Mouse (Mus musculus): ENCODE results near the gene 4933405L10Rik. TPM values are rescaled to one million over a fixed set of nuclear protein-coding genes. Genes with fewer than 3 reads are reported as not detected.

Gene 4933405L10Rik
- total and polyA plus RNA-seq, 3 experiments = 0.25 TPM; not detected in 2

- Histone ChIP-seq H3K4me2 (ENCODE audit: insufficient read depth, low read depth, poor library complexity, severe bottlenecking) (peak overlapping the region; percentile 68), H3K36me3 (replicated peaks in 1 of 2; ENCODE audit: control insufficient read depth in 1 of 2, insufficient read depth in 1 of 2, low read length in 1 of 2) (peaks cover 0 to 2% of the 10 kb centered on the region in 2 experiments), H3K4me3 (replicated peaks in 1 of 3; ENCODE audit: low read depth in 2 of 3, low read length in 2 of 3, poor library complexity in 1 of 3) (peak overlapping the region; percentile 51 to 93 (median 83)), H3K27ac (ENCODE audit: insufficient read depth, low read depth) (no peak overlapping the region), H3K9ac (ENCODE audit: insufficient read depth, low read depth) (peak overlapping the region; percentile 56), H3K79me2 (replicated peaks; ENCODE audit: control insufficient read depth, extremely low read depth, insufficient read depth, poor library complexity, severe bottlenecking) (no peaks in the 10 kb centered on the region), H3K9me3 (replicated peaks; ENCODE audit: low read length) (no peaks in the 10 kb centered on the region), H3K27me3 (replicated peaks) (no peaks in the 10 kb centered on the region), H3K4me1 (ENCODE audit: control insufficient read depth in 1 of 2, insufficient read depth in 2 of 2) (peaks cover 0 to 13% of the 10 kb centered on the region in 2 experiments; a peak in 2 of 4 replicates)
- no peak for DNase-seq (ENCODE audit: extremely low read depth)
- TF ChIP-seq TBP (conservative IDR thresholded peaks at IDR 0.05; ENCODE audit: low read depth, low read length) (no peak), GABPA (IDR thresholded peaks at IDR 0.05; ENCODE audit: insufficient replicate concordance, low read depth, low read length) (no peak), NELFE (IDR thresholded peaks at IDR 0.05; ENCODE audit: low read depth, low read length) (no peak), MAZ (IDR thresholded peaks at IDR 0.05; ENCODE audit: low read depth, low read length) (no peak), IRF4 (IDR thresholded peaks at IDR 0.05; ENCODE audit: low read depth, low read length) (no peak)
- in situ Hi-C loops (cut with MboI; ENCODE audit: low pct_ligation_motif_present, low pct_unique_long_range_greater_than_20kb, low sequenced_read_pairs) (no loop called here), dilution Hi-C loops (cut with MboI; ENCODE audit: extremely low pct_ligation_motif_present, extremely low pct_unique_long_range_greater_than_20kb, low sequenced_read_pairs) (no loop called here)
Observed at GRCm38 (mm10) chr8:105757796-105758276, 50.4 kb downstream of the 4933405L10Rik start.

- TF ChIP-seq POLR2AphosphoS2 (IDR thresholded peaks at IDR 0.05; ENCODE audit: low read depth, low read length) (no peak), POLR2A (IDR thresholded peaks at IDR 0.05; ENCODE audit: low read depth, low read length) (peak; percentile 76), CHD1 (IDR thresholded peaks at IDR 0.05; ENCODE audit: low read depth, low read length) (peak; percentile 16; the same call in 1 of the 2 replicates), MAZ (IDR thresholded peaks at IDR 0.05; ENCODE audit: low read depth, low read length) (0 out of 2 replicates have a peak, but pooled peaks have one; percentile 37), NELFE (IDR thresholded peaks at IDR 0.05; ENCODE audit: low read depth, low read length) (peak; percentile 77), TBP (conservative IDR thresholded peaks at IDR 0.05; ENCODE audit: low read depth, low read length) (peak; percentile 57; the same call in 1 of the 2 replicates), ZMIZ1 (IDR thresholded peaks at IDR 0.05; ENCODE audit: low read depth, low read length) (peak; percentile 27; the same call in 1 of the 2 replicates), KAT2A (IDR thresholded peaks at IDR 0.05; ENCODE audit: insufficient replicate concordance, low read length) (no peak), MAX (IDR thresholded peaks at IDR 0.05; ENCODE audit: low read length) (peak; percentile 42; the same call in 1 of the 2 replicates), RCOR1 (conservative IDR thresholded peaks at IDR 0.05; ENCODE audit: low read depth, low read length) (no peak), CHD2 (IDR thresholded peaks at IDR 0.05; ENCODE audit: low read length) (0 out of 2 replicates have a peak, but pooled peaks have one; percentile 11), SMC3 (IDR thresholded peaks at IDR 0.05; ENCODE audit: low read depth, low read length) (no peak), MXI1 (IDR thresholded peaks at IDR 0.05; ENCODE audit: low read depth, low read length) (peak; percentile 92), ELF1 (IDR thresholded peaks at IDR 0.05; ENCODE audit: low read depth, low read length) (peak; percentile 17; the same call in 1 of the 2 replicates), BHLHE40 (IDR thresholded peaks at IDR 0.05; ENCODE audit: low read depth, low read length) (no peak), ZNF384 (IDR thresholded peaks at IDR 0.05; ENCODE audit: low read depth, low read length) (peak; percentile 78), ETS1 (conservative IDR thresholded peaks at IDR 0.05; ENCODE audit: low read depth, low read length) (no peak), IRF4 (IDR thresholded peaks at IDR 0.05; ENCODE audit: low read depth, low read length) (peak; percentile 41; the same call in 1 of the 2 replicates), E2F4 (IDR thresholded peaks at IDR 0.05; ENCODE audit: insufficient replicate concordance, low read depth, low read length) (no peak), SIN3A (IDR thresholded peaks at IDR 0.05; ENCODE audit: low read length) (peak; percentile 71), NRF1 (IDR thresholded peaks at IDR 0.05; ENCODE audit: low read depth, low read length) (peak; percentile 99), ZKSCAN1 (IDR thresholded peaks at IDR 0.05; ENCODE audit: borderline replicate concordance, low read depth, low read length) (no peak), HCFC1 (IDR thresholded peaks at IDR 0.05; ENCODE audit: low read depth, low read length) (peak; percentile 20; the same call in 1 of the 2 replicates)
- Histone ChIP-seq H3K27me3 (replicated peaks) (no peaks in the 10 kb centered on the region), H3K36me3 (replicated peaks in 1 of 2; ENCODE audit: control insufficient read depth in 1 of 2, insufficient read depth in 1 of 2, low read length in 1 of 2) (peaks cover 0 to 2% of the 10 kb centered on the region in 2 experiments), H3K4me2 (ENCODE audit: insufficient read depth, low read depth, poor library complexity, severe bottlenecking) (peak within 1 kb of the TSS; percentile 94), H3K9me3 (replicated peaks; ENCODE audit: low read length) (no peaks in the 10 kb centered on the region), H3K4me1 (ENCODE audit: control insufficient read depth in 1 of 2, insufficient read depth in 2 of 2) (peaks cover 0 to 13% of the 10 kb centered on the region in 2 experiments; a peak in 2 of 4 replicates), H3K79me2 (replicated peaks; ENCODE audit: control insufficient read depth, extremely low read depth, insufficient read depth, poor library complexity, severe bottlenecking) (no peaks in the 10 kb centered on the region), H3K4me3 (replicated peaks in 1 of 3; ENCODE audit: low read depth in 2 of 3, low read length in 2 of 3, poor library complexity in 1 of 3) (peak within 1 kb of the TSS; percentile 51 to 93 (median 83)), H3K9ac (ENCODE audit: insufficient read depth, low read depth) (peak within 1 kb of the TSS; percentile 56), H3K27ac (ENCODE audit: insufficient read depth, low read depth) (no peak within 1 kb of the TSS)
- dilution Hi-C loops (cut with MboI; ENCODE audit: extremely low pct_ligation_motif_present, extremely low pct_unique_long_range_greater_than_20kb, low sequenced_read_pairs) (no loop called here), in situ Hi-C loops (cut with MboI; ENCODE audit: low pct_ligation_motif_present, low pct_unique_long_range_greater_than_20kb, low sequenced_read_pairs) (no loop called here)
- peak; percentile 89 for DNase-seq (ENCODE audit: extremely low read depth)
Observed at GRCm38 (mm10) chr8:105758277-105759108, 51.0 kb downstream of the 4933405L10Rik start, which contains the start of gene Gfod2. Gene Gfod2 (minus strand): TSS chr8:105758664.

Data from CH12.LX (cell line).